Mouse (Mus musculus): ENCODE measurements around the gene Abhd13.

DNA sequence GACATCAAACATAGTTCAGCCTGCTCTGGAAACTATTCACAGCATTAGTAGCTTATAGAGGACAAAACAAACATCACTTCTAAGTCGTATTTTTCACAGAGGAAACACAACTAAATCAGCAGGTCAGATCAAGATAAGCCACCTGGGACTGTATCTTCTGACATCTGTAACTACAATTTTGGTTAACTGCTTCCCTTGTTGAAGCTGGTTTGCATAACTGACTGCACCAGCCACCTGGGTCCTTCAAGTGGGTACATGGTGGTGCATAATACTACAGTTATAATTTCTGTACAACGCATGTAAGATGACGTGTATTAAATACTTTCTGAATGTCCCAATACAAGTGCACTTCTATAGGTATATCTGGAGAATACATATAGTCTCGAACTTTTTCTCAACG is 2.2 kb upstream of the Abhd13 start:
- TF ChIP-seq CTCF (IDR thresholded peaks at IDR 0.05; ENCODE audit: low read depth, low read length) (no peak), POLR2A (IDR thresholded peaks at IDR 0.05; ENCODE audit: insufficient read depth, low read length) (no peak), EP300 (IDR thresholded peaks at IDR 0.05; ENCODE audit: insufficient read depth, low read depth, low read length) (no peak)
